Mouse (Mus musculus): ENCODE measurements around the gene Fcho2.

GRCm38 (mm10) chr13:98832451-98833450 lies 17.5 kb upstream of the Fcho2 start:
- TF ChIP-seq CTCF (IDR thresholded peaks at IDR 0.05; ENCODE audit: low read depth, low read length) (no peak), POLR2A (IDR thresholded peaks at IDR 0.05; ENCODE audit: borderline replicate concordance, low read depth, low read length) (no peak)

All from bone marrow macrophage, adult 2 months (primary cell).